Mouse (Mus musculus) urinary bladder, postnatal 10 days (tissue): ENCODE measurements around the gene Fmnl3.
"Not testable (repeated sequence)": the region's sequence is repeated elsewhere in the genome, so short reads cannot be mapped to it uniquely, and the experiment has no call there.

ENCODE experiments used
- DNase-seq: peaks from one replicate; pipeline ENCODE4 v3.0.0; 2022; ENCODE audit warnings: low spot score

The Fmnl3 gene

DNA sequence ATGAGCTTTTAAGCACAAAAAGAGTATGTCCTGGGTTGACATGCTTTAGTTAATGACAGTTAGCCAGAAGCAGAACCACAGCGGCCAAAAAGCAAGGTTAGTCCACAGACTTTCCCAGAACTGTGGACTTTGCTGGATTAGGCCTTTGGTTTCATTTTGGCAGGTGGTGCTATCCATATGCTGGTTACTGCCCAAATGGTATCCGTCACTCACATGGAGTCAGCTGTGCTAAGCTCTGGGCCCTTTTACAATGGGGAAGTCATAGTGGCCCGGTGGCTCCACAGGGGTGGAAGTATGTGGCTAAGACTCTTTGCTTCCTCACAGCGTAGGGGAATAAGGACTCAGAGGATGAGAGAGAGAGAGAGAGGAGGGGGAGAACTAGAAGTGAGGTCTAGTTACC, 17.7 kb upstream of the Fmnl3 start:
- no peak for DNase-seq

DNA sequence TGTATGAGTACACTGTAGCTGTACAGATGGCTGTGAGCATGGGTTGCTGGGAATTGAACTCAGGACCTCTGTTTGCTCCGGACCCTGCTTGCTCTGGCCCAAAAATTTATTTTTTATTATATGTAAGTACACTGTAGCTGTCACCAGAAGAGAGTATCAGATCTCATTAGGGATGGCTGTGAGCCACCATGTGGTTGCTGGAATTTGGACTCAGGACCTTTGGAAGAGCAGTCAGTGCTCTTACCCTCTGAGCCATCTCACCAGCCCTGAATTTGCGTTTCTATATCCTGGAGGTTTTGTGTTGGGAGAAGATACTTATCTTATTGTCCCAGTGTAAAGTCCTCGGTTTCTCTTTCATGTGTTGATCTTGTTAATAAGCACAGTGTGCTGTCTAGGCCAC, 16.5 kb upstream of the Fmnl3 start:
- no peak for DNase-seq

DNA sequence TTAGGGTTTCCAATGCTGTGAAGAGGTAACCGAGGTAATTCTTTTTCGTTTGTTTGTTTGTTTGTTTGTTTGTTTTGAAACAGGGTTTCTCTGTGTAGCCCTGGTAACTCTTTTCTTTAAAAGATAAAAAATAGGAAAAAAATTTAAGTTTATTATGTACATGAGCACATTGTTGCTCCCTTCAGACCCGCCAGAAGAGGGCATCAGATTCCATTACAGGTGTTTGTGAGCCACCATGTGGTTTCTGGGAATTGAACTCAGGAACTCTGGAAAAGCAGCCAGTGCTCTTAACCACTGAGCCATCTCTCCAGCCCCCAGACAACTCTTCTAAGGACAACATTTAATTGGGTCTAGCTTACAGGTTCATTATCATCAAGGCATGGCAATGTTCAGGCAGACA, 15.8 kb upstream of the Fmnl3 start:
- not testable (repeated sequence) for DNase-seq

DNA sequence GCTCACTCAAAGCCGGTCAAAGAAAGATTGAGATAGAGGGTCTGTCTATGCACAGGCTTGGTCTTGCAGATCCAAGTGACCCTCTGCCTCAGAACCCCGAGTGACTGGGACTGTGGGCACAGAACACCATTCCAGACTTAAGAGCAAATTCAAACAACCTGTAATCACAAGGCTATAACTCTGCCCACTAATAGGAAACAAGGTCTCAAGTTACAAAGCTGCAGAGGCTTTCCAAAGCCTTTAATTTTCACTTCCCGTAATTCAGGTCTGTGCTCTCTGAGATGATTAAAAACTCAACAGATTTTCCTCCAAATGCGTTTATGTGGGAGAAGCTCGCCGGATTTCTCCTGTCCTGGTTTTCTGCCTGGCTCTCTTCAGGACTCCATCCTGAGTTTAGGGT, 13.8 kb upstream of the Fmnl3 start:
- DNase-seq = no peak

DNA sequence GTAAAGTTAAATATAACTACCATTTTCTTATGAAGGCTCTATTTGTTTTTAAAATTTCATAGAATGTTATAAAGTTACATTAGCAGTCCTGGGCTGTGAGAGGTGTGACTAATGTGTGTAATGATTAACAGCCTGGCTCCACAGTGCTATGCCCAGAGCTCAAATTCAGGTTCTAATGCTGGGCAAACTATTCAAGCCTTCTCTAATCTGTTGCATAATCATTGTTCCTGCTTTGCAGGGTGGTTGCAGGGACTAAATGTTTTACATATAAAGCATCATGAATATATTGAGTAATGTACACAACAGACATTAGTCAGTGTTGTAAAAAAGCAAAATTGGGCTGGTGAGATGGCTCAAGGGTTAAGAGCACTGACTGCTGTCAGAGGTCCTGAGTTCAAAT, 12.6 kb upstream of the Fmnl3 start:
- DNase-seq = no peak

DNA sequence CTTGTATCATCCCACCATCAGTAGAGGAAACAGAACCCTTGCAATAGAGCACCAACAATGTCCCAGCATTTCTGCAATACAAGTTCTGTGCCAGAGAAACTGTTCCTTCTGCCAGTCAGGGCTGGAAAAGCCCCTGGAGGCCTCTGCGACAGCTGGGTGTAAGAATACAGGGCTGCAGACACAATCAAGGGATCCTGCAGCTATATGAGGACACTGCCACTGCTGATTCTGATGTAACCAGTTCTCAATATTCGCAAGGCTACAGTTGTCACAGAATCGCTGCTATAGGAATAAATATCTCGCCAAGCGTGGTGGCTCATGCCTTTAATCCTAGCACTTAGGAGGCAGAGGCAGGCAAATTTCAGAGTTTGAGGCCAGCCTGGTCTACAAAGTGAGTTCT, 6.0 kb upstream of the Fmnl3 start:
- DNase-seq = no peak

DNA sequence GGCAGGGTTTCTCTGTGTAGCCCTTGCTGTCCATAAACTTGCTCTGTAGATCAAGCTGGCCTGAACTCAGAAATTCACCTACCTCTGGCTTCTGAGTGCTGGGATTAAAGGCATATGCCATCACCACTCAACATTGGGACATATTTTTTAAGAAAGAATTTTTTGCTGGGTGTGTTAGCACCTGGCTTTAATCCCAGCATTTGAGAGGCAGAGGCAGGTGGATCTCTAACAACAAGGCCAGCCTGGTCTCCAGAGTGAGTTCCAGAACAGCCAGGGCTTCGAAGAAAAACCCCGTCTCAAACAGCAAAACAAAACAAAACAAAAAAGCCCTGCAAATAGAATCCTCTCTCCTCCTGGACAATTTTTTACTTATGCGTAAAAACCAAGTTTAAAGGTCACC, 5.3 kb upstream of the Fmnl3 start:
- DNase-seq = no peak

DNA sequence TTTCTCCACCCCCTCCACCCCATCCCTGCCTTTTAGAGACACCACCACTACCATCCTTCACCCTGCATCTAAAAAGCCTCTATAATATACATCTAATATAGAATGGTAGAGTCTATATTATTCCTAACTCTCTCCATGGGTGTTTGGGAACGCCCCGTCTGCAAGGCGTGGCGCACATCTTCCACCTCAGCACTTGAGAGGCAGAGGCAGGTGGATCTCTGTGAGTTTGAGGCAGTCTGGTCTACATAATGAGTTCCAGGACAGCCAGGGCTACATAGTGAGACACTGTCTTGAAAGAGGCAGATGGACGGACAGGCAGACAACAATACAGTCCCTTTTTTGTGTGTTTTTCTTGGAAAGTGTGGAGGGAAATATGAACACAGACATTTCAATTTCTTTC, 4.8 kb upstream of the Fmnl3 start:
- DNase-seq = no peak

DNA sequence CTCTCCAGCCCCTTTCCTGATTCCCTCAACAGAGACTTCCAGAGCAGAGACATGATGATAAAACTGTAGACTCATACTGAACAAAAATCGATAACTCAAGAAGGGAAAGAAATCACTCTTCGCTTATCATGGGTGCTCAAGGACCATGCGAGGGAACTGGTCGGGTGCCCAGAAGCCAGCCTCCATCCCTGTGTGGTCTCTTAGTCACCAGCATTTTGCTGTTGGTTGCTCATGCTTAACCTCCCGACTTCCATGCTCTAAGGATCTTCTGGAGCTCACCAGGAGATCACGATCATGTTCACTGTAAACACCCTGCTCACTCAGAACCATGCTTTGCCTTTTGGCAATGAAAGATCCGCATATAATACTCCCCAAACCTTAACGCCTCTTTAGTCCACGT, 2.5 kb upstream of the Fmnl3 start:
- DNase-seq = no peak

DNA sequence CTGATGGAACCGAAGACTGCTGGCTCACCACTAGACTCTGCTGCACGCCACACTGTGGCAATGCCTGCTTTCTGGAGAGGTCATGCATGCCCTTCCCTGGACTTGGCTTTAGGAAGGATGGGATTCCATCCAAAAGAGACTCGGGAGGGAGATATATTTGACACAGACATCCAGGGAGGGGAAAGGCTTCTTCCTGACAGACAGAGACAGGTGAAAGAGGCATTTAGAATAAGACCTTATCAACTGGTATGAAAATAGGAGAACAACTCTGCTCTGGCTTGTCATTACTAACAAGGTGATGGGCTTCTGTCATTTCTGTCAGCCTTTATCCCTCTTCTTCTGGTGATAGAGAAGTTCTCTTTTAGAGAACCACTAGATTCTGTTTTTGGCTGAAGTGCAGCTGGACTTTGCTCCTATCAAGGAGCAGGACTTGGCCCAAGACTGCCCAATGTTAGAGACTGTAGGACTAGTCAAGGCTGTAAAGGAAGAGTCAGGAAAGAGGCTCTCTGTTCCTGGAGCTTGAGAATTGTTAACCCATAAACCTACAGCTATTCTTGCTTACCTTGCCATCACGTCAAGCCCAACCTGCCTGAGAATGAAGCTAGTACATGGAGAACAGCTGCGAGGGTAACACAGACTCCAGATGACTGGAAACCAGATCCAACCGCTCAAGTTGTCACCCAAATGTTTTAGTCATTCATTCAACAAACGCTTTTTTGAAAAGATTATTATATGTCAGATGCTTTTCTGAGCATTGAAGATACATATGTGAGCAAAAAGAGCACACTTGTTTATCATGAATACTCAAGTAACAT, 1.5 kb upstream of the Fmnl3 start:
- no peak for DNase-seq

DNA sequence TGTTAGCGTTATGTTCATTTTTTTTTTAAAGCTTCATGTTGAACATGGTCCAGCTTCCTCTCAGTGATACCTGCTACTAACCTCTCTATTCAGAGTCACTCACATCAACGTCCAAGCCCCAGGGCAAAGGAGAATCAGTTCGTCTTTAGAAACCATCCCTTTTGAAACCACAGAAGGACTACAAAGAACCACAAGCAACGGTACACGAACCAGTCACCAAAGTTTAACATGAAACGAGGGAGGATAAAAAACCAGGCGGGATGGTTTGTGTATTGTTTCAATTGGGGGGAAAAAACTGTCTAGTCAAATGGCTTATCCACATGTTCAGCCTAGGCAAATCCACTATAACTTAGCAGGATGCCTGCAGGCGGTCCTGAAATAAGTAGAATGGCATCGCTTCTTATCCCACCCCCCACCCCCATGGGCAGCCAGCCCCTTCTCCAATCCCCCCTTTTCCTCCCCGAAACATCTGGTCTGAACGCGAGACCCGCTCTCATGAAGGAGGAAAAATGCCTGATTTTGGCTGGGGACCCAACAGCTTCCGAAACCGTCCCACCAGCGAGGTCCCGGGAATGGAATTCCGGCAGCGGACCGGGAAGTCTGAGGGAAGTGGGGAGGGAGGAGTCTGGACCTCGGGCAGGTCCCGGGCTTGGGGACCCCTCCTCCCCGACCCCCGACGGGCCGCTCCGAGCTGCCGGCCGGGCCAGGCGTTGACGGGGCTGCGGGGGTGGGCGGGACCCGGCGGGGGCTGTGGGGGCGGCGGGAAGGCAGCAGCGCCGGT, 701 bp downstream of the Fmnl3 start:
- no peak for DNase-seq

DNA sequence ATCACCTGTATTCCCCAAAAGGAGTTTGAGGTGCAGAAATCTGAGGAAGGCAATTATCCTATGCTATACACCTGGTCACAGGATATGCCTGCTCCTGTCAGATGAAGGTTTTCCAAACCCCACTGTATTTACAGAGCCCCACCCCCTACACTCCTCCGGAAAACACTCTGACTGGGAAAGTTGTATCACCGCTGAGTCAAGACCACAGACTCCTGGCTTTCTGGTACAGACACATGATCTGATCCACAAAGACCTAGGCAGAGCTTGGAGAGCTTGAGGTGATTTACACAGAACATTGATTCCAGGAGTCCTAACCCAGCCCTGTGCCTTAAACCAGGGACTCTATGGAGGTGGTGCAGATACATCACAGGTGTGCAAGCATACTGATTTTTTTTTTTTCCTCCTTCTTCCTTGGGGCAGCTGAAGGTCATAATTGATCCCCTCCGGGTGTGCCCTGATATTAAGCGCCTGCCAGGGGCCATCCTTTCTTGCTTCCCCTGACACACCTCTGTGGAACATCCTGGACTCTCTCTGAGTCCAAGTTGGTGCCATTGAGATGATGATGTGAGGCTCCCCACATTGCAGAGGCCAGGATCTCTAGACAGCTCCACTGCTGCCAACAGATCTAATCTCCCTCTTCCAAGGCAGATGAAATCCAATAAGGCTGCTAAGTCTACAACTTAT, 1.6 kb downstream of the Fmnl3 start:
- no peak for DNase-seq

DNA sequence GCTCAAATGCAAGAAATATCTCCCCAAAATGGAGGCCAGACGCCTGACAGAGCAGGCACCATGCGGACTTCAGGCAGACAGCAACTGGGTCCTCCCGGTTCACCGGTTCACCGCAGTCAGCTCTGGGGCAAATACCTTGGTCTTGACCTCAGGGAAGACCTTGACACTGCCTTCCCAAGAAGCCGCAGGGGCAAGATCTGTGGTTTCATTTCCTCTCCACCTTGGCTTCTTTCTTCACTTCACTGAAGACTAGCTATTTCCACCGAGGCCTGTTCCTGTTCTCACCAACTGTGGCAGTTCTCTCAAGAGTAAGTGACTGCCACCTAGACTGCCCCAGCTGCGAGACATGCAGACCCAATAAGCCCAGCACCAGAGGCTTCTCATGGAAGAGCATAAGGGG, 5.4 kb downstream of the Fmnl3 start:
- DNase-seq = no peak

DNA sequence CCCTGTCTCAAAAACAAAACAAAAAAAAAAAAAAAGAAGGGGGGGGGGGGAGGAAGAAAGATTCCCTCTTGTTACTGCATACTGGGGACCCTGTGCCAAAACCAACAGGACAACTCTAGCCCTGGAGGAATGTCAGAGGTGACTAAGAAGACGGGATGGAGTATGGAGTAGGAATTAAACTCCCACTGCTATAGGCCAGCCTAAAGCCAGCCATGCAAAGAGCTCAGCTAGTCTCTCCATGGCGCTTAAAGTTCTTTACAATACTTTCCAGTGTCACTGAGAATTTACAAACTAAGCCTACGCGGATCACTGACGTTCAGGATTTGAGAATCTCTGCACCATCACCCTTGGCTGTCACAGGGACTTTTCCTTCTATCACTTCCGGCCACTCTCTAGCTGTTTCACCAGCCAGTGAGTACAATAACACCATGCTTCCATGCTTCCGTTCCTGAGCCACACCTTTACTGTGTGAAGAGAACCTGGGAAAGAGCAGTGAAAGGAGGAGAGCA, 6.2 kb downstream of the Fmnl3 start:
- no peak for DNase-seq

DNA sequence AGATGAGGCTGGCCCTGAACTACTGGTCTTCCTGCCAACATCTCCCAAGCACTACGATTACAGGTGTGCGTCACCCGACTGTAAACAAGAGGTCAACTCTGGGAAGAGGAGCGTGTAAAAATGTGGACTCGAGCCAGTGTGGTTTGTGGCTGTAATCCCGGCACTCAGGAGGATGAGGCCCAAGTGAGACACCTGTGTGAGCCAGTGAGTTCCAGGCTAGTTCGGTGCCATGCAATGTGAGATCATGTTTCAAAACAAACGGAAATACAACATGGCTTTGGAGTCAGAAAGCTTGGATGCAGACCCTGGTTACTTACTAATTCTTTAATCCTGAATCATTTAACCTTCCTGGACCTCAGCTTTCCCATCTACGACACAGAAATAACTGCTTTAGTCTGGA, 11.3 kb downstream of the Fmnl3 start:
- no peak for DNase-seq

DNA sequence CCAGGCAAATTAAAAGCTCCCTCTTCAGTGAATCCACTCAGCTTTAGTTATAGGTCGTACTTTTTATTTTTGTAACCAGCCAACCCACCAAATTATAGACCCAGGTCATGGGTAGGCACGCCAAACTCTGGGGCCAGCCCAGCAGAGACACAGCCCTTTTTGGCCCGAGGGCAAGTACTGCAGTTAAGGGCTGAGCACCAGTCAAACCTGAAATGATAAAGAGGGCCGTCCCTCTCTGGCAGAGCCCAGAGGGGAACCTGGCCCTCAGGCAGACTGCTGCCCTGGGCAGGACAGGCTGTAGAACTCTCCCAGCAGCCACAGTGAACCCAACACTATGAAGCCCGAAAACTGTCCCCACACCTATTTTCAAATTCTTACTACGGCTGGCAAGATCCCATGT, 13.8 kb downstream of the Fmnl3 start:
- DNase-seq = no peak

DNA sequence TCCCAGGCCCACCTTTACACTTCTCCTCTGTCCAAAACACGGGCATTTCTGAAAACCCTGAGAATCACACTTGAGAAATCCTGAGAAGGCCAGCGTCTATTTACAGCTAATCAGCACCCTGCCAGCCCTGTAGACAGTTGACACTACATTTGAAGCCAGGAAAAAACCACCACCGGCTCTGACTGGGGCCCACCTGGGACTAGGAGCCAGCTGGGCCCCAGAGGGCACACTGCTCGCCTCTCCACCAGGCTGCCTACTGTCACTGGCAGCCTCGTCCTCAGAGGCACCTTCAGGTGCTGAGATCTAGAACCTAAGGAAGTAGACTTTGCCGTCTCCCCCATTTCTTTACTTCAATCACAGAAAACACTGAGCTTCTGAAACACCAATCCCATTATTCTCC, 14.6 kb downstream of the Fmnl3 start:
- DNase-seq = no peak

DNA sequence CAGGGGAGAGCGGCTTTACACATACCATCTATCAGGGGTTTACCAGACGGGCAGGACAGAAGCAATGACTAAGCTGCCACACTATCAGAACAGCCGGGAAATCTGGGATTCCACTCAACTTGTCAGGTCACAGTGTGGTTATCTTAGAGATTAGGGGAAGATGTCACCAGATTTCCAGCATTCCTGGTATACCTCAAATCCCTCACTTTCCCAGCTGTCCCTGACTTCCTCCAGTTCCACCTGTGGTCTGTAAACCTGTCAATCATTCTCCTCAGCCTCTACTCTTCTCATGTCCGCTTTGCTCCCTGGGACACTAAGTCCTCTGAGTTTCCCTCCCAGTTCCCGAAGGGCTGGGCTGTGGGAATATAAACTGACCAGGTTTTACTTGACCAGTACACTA, 18.0 kb downstream of the Fmnl3 start:
- DNase-seq = no peak

DNA sequence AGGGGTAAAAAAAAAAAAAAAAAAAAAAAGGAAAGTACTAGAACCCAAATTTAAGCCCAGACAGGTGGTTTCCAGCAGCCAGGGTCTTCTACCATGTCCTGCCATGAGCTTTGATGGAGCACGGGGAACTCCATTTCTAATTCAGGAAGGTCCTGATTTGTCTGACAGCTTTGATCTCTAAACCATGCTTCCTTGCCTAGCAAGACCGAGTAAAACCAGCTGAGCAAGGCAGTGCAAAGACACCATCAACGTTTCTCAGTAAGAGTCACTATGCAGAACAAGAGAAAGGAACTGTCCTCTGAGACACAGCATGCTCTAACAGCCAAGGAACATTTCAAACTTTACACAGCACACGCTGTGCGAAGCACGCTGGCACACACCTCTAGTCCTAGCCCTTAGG, 18.7 kb downstream of the Fmnl3 start:
- DNase-seq = no peak

DNA sequence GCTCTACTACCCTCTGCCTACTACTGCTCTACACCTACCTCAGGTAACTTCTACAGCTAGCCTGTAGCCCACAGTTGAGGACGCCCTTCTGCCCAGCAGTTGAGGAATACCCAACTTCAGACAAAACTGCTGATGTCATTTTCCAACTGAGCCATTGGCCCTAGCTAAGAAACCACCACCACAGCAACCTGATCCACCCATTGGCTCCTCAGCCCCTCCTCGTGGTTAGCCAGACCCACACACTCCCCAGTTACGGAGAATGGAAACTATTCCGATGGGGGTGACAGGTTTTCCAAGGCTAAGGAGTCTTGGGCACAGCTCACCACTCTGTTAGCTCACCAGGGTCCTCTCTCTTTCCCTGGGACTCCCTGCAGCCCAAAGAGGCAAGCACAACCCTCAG, 25.3 kb downstream of the Fmnl3 start:
- no peak for DNase-seq

DNA sequence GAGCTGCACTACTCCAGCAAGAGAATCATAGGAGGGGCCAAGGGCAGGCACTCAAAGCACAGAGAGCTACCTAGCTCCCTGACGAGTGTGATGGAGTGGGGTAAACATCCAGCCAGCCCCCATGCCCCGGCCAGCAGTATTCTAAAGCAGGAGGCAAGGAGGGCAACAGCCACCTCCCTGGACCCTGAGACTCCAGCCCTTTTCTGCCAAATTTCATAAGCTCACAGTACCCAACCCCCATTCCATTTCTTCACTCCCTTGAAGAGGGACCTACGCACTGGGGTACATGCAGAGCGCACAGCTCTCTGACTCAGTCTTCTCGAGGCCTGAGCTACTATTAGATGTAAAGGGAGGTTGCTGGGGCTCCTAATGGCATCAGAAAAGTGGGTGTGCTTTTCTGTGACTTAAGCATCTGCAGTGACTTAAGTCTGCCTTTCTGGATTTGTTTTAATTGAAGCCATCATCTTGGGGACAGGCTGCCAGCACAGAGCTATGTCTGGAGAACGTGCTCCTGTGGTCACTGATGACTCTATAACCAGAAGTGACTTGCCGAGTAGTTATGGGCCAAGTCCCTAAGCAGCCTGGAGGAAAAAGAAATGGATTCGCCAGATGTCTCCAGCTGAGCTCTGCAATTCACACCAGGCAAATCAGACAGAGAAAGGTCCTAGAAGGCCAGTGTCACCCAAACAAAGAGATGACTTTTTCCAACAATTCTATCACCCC, 26.0 kb downstream of the Fmnl3 start:
- no peak for DNase-seq

DNA sequence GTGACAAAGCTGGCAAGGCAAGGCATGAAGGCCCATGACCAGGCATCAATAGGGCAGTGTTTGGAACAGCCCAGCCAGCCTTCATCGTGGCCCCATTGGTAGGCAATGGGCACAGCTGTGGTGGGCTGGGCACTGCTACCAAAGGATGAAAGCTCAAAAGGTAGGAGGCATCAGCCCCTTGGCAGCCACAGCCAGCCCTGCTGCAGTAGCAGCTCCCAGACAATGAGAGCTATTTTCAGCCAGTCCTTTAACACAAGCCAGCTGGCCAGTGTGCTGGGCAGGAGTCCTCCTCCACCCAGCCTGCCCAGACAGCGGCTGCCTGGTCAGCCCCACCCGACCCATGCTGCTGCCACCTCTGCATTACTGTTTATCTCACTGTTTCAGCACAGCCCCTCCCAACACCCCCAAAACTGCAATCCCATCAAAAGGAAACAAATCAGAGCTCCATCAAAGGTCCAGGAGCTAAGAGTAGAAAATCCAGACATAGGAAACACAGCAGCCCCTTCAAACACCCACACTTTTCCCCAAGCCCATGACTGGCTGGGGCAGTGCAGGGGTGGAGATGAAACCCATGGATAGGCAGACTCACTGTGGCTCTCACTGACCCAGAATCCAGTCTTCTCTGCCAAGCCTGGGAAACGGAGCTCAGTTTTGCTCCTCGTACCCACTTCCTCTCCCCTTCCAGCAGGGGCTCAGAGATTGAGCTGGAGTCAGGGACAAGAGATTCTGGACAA, 26.7 kb downstream of the Fmnl3 start:
- DNase-seq = no peak
